Mouse (Mus musculus) central nervous system, embryonic 14 days (tissue): ENCODE measurements around the gene R3hdm1. TPM values are rescaled to one million over a fixed set of nuclear protein-coding genes. Genes with fewer than 3 reads are reported as not detected.

Source experiments
- polyA plus RNA-seq: library from polyadenylated mRNA; depleted of rRNA; stranded (reverse); fragments of >200 nt; gene quantifications from 2 replicates; pipeline ENCODE4 v1.2.3, GENCODE M21; 2012; rRNA removed

The R3hdm1 gene
- polyA plus RNA-seq: 100 and 107 TPM in 2 replicates

DNA sequence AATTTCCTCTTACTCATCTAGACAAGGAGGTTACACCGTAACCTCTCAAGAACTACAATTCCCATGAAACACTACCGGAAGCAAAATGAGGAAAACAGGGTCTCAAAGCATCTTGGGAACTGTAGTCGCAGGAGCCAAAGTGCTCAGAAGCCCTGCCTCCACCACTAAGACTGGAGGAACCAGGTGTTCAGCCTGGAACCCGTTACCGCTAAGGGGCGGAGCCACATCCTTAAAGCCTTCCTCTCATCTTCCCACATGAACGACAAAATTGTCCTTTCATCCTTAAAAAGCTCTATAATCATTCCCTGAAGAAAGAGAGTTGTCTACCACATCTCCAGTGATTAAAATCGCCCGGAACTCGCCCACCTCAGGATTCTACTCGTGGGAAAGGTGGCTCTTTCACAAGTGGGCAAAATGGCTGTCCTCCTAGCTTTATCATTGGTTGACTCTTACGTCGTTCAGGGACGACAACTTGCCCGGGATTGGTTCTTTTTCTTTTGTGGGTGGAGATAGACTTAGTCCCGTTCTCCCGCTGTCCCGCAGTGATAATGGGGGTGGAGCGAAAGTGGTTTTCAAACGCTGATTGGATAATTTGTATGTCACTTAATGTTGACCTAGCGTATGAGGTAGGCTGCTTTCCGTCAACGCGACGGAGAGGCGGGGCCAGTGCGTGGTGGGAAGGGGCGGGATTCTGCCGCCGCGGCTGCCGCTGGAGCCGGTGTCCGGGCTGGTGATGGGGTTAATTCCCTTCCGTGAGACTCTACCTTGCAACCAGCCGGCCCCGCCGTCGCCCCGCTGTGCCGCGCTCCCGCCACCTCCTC is at the start of gene R3hdm1, which contains the start of gene Zranb3:
R3hdm1 (plus strand) TSS at position 661 of the 821 bp plus-strand sequence.
Zranb3 (minus strand) TSS at position 407 of the 821 bp plus-strand sequence.

DNA sequence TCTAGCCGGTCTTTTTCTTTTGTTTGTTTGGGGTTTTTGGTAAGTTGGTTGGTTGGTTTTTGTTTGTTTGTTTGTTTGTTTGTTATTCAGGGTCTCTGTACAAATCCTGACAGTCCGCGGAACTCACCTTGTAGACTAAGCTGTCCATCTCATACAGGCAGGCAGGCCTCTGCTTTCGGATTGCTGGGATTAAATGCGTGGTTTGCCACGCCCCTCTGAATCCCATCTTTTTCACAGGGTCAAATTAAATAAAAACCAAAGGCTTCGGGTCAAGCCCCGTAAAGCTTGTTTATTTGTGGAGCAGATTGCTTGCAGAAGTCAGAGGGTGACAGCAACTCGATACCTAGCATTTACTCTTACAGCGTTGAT is 140.5 kb downstream of the R3hdm1 start, which contains the start of gene Ubxn4:
Ubxn4 (plus strand) TSS at position 338 of the 369 bp plus-strand sequence.

Other genes with a start within 250 kb of the R3hdm1 start
- gene Map3k19, start 248.3 kb upstream of the R3hdm1 start, polyA plus RNA-seq: 0.43 and 0.48 TPM in 2 replicates
- 17.4 and 19.0 TPM in 2 replicates for gene Rab3gap1, start 234.5 kb upstream of the R3hdm1 start, polyA plus RNA-seq
- gene Zranb3, start 254 bp upstream of the R3hdm1 start, polyA plus RNA-seq: 9.3 and 11.5 TPM in 2 replicates
- gene Ubxn4, start 140.7 kb downstream of the R3hdm1 start, polyA plus RNA-seq: 49.5 and 51.6 TPM in 2 replicates
- 0.21 and 0.34 TPM in 2 replicates for gene Lct, start 225.0 kb downstream of the R3hdm1 start, polyA plus RNA-seq